Mouse (Mus musculus): ENCODE measurements at regions not wholly inside any gene's neighbourhood (a gene's known extent, or its start where the extent isn't known, plus 50 kb on each side); places are given as distances from the start of the nearest gene placed in this dataset.

- DNase-seq (ENCODE audit: low spot score) (no peak), ATAC-seq (ENCODE audit: low FRiP score) (no peak)
- Histone ChIP-seq H3K27me3 (ENCODE audit: control insufficient read depth, insufficient read depth, low read length) (no peaks in the 10 kb centered on the region), H3K36me3 (ENCODE audit: control insufficient read depth, insufficient read depth, low read length) (no peaks in the 10 kb centered on the region), H3K4me3 (ENCODE audit: low read depth, low read length) (no peak overlapping the region), H3K4me1 (replicated peaks; ENCODE audit: control insufficient read depth, insufficient read depth, low read length) (no peaks in the 10 kb centered on the region), H3K9ac (ENCODE audit: low read depth, low read length) (no peak overlapping the region), H3K9me3 (ENCODE audit: control insufficient read depth, low read length) (no peaks in the 10 kb centered on the region), H3K4me2 (replicated peaks; ENCODE audit: low read depth, low read length) (no peak overlapping the region), H3K27ac (ENCODE audit: low read depth, low read length) (no peak overlapping the region)
Measured at GRCm38 (mm10) chr11:42857687-42858086, 177.9 kb upstream of the Gm9972 start.

- Histone ChIP-seq H3K9me3 (ENCODE audit: control insufficient read depth, low read length) (no peaks in the 10 kb centered on the region), H3K4me1 (replicated peaks; ENCODE audit: control insufficient read depth, insufficient read depth, low read length) (no peaks in the 10 kb centered on the region), H3K4me2 (replicated peaks; ENCODE audit: low read depth, low read length) (no peak overlapping the region), H3K9ac (ENCODE audit: low read depth, low read length) (no peak overlapping the region), H3K36me3 (ENCODE audit: control insufficient read depth, insufficient read depth, low read length) (no peaks in the 10 kb centered on the region), H3K4me3 (ENCODE audit: low read depth, low read length) (no peak overlapping the region), H3K27ac (ENCODE audit: low read depth, low read length) (no peak overlapping the region), H3K27me3 (ENCODE audit: control insufficient read depth, insufficient read depth, low read length) (no peaks in the 10 kb centered on the region)
- 89% methylated on average over 2 of the region's 2 CpGs for WGBS
- ATAC-seq (ENCODE audit: low FRiP score) (no peak), DNase-seq (ENCODE audit: low spot score) (no peak)
Measured at GRCm38 (mm10) chr11:42874056-42874455, 161.5 kb upstream of the Gm9972 start.

- no peak for DNase-seq (ENCODE audit: low spot score)
- ATAC-seq (ENCODE audit: low FRiP score), result no peak
- WGBS, result 84% methylated on average over 4 of the region's 4 CpGs
Measured at GRCm38 (mm10) chr11:42900024-42900423, 135.5 kb upstream of the Gm9972 start.

GRCm38 (mm10) chr11:42903459-42904012 lies 132.0 kb upstream of the Gm9972 start:
- no peaks in the 10 kb centered on the region for H3K9me3 ChIP-seq (ENCODE audit: control insufficient read depth, low read length)
- H3K4me2 ChIP-seq (replicated peaks; ENCODE audit: low read depth, low read length), result no peak overlapping the region
- H3K9ac ChIP-seq (ENCODE audit: low read depth, low read length), result no peak overlapping the region
- DNase-seq (ENCODE audit: low spot score) (no peak), ATAC-seq (ENCODE audit: low FRiP score) (no peak)
- H3K27me3 ChIP-seq (ENCODE audit: control insufficient read depth, insufficient read depth, low read length), result no peaks in the 10 kb centered on the region
- H3K36me3 ChIP-seq (ENCODE audit: control insufficient read depth, insufficient read depth, low read length), result no peaks in the 10 kb centered on the region
- H3K4me1 ChIP-seq (replicated peaks; ENCODE audit: control insufficient read depth, insufficient read depth, low read length), result no peaks in the 10 kb centered on the region
- 82% methylated on average over 5 of the region's 5 CpGs for WGBS
- no peak overlapping the region for H3K4me3 ChIP-seq (ENCODE audit: low read depth, low read length)
- H3K27ac ChIP-seq (ENCODE audit: low read depth, low read length), result no peak overlapping the region

More at GRCm38 (mm10) chr11:42900024-42900423, 135.5 kb upstream of the Gm9972 start:
- Histone ChIP-seq H3K9me3 (ENCODE audit: control insufficient read depth, low read length) (no peaks in the 10 kb centered on the region), H3K27me3 (ENCODE audit: control insufficient read depth, insufficient read depth, low read length) (no peaks in the 10 kb centered on the region), H3K4me1 (replicated peaks; ENCODE audit: control insufficient read depth, insufficient read depth, low read length) (no peaks in the 10 kb centered on the region), H3K4me3 (ENCODE audit: low read depth, low read length) (no peak overlapping the region), H3K36me3 (ENCODE audit: control insufficient read depth, insufficient read depth, low read length) (no peaks in the 10 kb centered on the region), H3K27ac (ENCODE audit: low read depth, low read length) (no peak overlapping the region), H3K4me2 (replicated peaks; ENCODE audit: low read depth, low read length) (no peak overlapping the region), H3K9ac (ENCODE audit: low read depth, low read length) (no peak overlapping the region)

- Histone ChIP-seq H3K27me3 (ENCODE audit: control insufficient read depth, insufficient read depth, low read length) (no peaks in the 10 kb centered on the region), H3K36me3 (ENCODE audit: control insufficient read depth, insufficient read depth, low read length) (no peaks in the 10 kb centered on the region), H3K9ac (ENCODE audit: low read depth, low read length) (no peak overlapping the region), H3K4me1 (replicated peaks; ENCODE audit: control insufficient read depth, insufficient read depth, low read length) (no peaks in the 10 kb centered on the region), H3K9me3 (ENCODE audit: control insufficient read depth, low read length) (no peaks in the 10 kb centered on the region), H3K4me3 (ENCODE audit: low read depth, low read length) (no peak overlapping the region), H3K4me2 (replicated peaks; ENCODE audit: low read depth, low read length) (no peak overlapping the region), H3K27ac (ENCODE audit: low read depth, low read length) (no peak overlapping the region)
- WGBS, result 77% methylated on average over 2 of the region's 2 CpGs
- ATAC-seq (ENCODE audit: low FRiP score), result no peak
- no peak for DNase-seq (ENCODE audit: low spot score)
Measured at GRCm38 (mm10) chr11:42905561-42905960, 130.0 kb upstream of the Gm9972 start.

GRCm38 (mm10) chr11:42906020-42906419 lies 129.5 kb upstream of the Gm9972 start:
- H3K9me3 ChIP-seq (ENCODE audit: control insufficient read depth, low read length), result no peaks in the 10 kb centered on the region
- H3K27ac ChIP-seq (ENCODE audit: low read depth, low read length), result no peak overlapping the region
- H3K4me3 ChIP-seq (ENCODE audit: low read depth, low read length), result no peak overlapping the region
- H3K4me2 ChIP-seq (replicated peaks; ENCODE audit: low read depth, low read length), result no peak overlapping the region
- no peak overlapping the region for H3K9ac ChIP-seq (ENCODE audit: low read depth, low read length)
- no peaks in the 10 kb centered on the region for H3K27me3 ChIP-seq (ENCODE audit: control insufficient read depth, insufficient read depth, low read length)
- 95% methylated on average over 3 of the region's 3 CpGs for WGBS
- H3K4me1 ChIP-seq (replicated peaks; ENCODE audit: control insufficient read depth, insufficient read depth, low read length), result no peaks in the 10 kb centered on the region
- ATAC-seq (ENCODE audit: low FRiP score), result no peak
- no peak for DNase-seq (ENCODE audit: low spot score)
- H3K36me3 ChIP-seq (ENCODE audit: control insufficient read depth, insufficient read depth, low read length), result no peaks in the 10 kb centered on the region

GRCm38 (mm10) chr11:42916421-42917181 lies 118.9 kb upstream of the Gm9972 start:
- Histone ChIP-seq H3K9ac (ENCODE audit: low read depth, low read length) (no peak overlapping the region), H3K4me3 (ENCODE audit: low read depth, low read length) (no peak overlapping the region), H3K36me3 (ENCODE audit: control insufficient read depth, insufficient read depth, low read length) (no peaks in the 10 kb centered on the region), H3K4me2 (replicated peaks; ENCODE audit: low read depth, low read length) (no peak overlapping the region), H3K27ac (ENCODE audit: low read depth, low read length) (no peak overlapping the region), H3K4me1 (replicated peaks; ENCODE audit: control insufficient read depth, insufficient read depth, low read length) (no peaks in the 10 kb centered on the region), H3K27me3 (ENCODE audit: control insufficient read depth, insufficient read depth, low read length) (no peaks in the 10 kb centered on the region), H3K9me3 (ENCODE audit: control insufficient read depth, low read length) (no peaks in the 10 kb centered on the region)
- DNase-seq (ENCODE audit: low spot score) (no peak), ATAC-seq (ENCODE audit: low FRiP score) (no peak)
- WGBS, result 78% methylated on average over 2 of the region's 2 CpGs

GRCm38 (mm10) chr11:42919221-42919620 lies 116.3 kb upstream of the Gm9972 start:
- no peak overlapping the region for H3K9ac ChIP-seq (ENCODE audit: low read depth, low read length)
- no peaks in the 10 kb centered on the region for H3K27me3 ChIP-seq (ENCODE audit: control insufficient read depth, insufficient read depth, low read length)
- no peak overlapping the region for H3K4me2 ChIP-seq (replicated peaks; ENCODE audit: low read depth, low read length)
- H3K27ac ChIP-seq (ENCODE audit: low read depth, low read length), result no peak overlapping the region
- no peaks in the 10 kb centered on the region for H3K9me3 ChIP-seq (ENCODE audit: control insufficient read depth, low read length)
- 88% methylated on average over 1 of the region's 1 CpGs for WGBS
- no peak for ATAC-seq (ENCODE audit: low FRiP score)
- no peak for DNase-seq (ENCODE audit: low spot score)
- H3K4me3 ChIP-seq (ENCODE audit: low read depth, low read length), result no peak overlapping the region
- H3K4me1 ChIP-seq (replicated peaks; ENCODE audit: control insufficient read depth, insufficient read depth, low read length), result no peaks in the 10 kb centered on the region
- H3K36me3 ChIP-seq (ENCODE audit: control insufficient read depth, insufficient read depth, low read length), result no peaks in the 10 kb centered on the region

GRCm38 (mm10) chr11:42927156-42927555 lies 108.4 kb upstream of the Gm9972 start:
- Histone ChIP-seq H3K4me3 (ENCODE audit: low read depth, low read length) (no peak overlapping the region), H3K27me3 (ENCODE audit: control insufficient read depth, insufficient read depth, low read length) (no peaks in the 10 kb centered on the region), H3K4me2 (replicated peaks; ENCODE audit: low read depth, low read length) (no peak overlapping the region), H3K9me3 (ENCODE audit: control insufficient read depth, low read length) (no peaks in the 10 kb centered on the region), H3K4me1 (replicated peaks; ENCODE audit: control insufficient read depth, insufficient read depth, low read length) (no peaks in the 10 kb centered on the region), H3K36me3 (ENCODE audit: control insufficient read depth, insufficient read depth, low read length) (no peaks in the 10 kb centered on the region), H3K27ac (ENCODE audit: low read depth, low read length) (no peak overlapping the region), H3K9ac (ENCODE audit: low read depth, low read length) (no peak overlapping the region)
- DNase-seq (ENCODE audit: low spot score) (no peak), ATAC-seq (ENCODE audit: low FRiP score) (no peak)
- 88% methylated on average over 5 of the region's 5 CpGs for whole genome bisulfite sequencing

All from hindbrain, embryonic 11.5 days (tissue).